In the genomic region with DNA sequence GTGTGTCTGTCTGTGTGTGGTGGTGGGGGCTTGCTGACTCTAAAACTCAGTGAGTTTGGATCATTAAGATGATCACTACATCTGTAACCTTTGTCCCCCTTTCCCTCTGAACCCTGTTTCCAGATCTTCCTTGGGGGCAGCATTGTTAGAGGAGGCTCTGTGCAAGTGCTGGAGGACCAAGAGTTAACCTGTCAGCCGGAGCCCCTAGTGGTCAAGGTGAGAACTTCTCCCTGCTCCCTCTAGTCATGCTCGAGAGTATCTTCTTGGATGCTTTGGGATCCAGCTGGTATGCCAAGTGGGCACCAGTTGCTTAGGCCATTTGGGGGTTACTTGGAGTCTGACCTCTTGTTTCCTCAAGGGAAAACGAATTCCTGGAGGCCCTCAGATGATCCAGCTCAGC, we compare ENCODE assay signal across 10 mouse cellular contexts. TPM values are rescaled to one million over a fixed set of nuclear protein-coding genes. Genes with fewer than 3 reads are reported as not detected.
DNase-seq lines count a peak whose midpoint lies in the region; ATAC-seq and TF ChIP-seq lines count a peak whose summit lies in the region.
"Not testable (repeated sequence)": the region's sequence is repeated elsewhere in the genome, so short reads cannot be mapped to it uniquely, and the experiment has no call there.
"Had no signal": no experiment of that assay in that cellular context is flagged by ENCODE, and none has a peak within 500 bp of the region (broad histone marks: within the 10 kb centered on the region; RNA-seq: fewer than 3 reads in every experiment).

No protein-coding gene starts in this region.

- not testable (repeated sequence) for H3K9ac ChIP-seq in hindbrain, embryonic 11.5 days (ENCODE audit: low read depth, low read length); liver, embryonic 15.5 days; stomach, postnatal 0 days (ENCODE audit: low read length)

- H3K4me2 ChIP-seq in hindbrain, embryonic 11.5 days (replicated peaks; ENCODE audit: low read depth, low read length); liver, embryonic 15.5 days; stomach, postnatal 0 days (replicated peaks; ENCODE audit: low read depth): not testable (repeated sequence)

- not testable (repeated sequence) for H3K4me3 ChIP-seq in hindbrain, embryonic 11.5 days (ENCODE audit: low read depth, low read length); liver, embryonic 15.5 days (replicated peaks); stomach, postnatal 0 days (ENCODE audit: low read depth, low read length)

- DNase-seq in CD4-positive, CD25-positive, alpha-beta regulatory T cell, adult 2 months (ENCODE audit: low read depth, low spot score): peak; percentile 1
- DNase-seq in adrenal gland, postnatal 36 days: peak; percentile 32 to 35
- DNase-seq in hindbrain, embryonic 11.5 days (ENCODE audit: low spot score): peak; percentile 2
- peak; percentile 56 to 73 for DNase-seq in kidney, postnatal 25 days
- not testable (repeated sequence) for DNase-seq in stomach, postnatal 0 days (ENCODE audit: low spot score)

- H3K27me3 ChIP-seq in hindbrain, embryonic 11.5 days (ENCODE audit: control insufficient read depth, insufficient read depth, low read length); liver, embryonic 15.5 days; stomach, postnatal 0 days (ENCODE audit: control insufficient read depth, insufficient read depth, low read length): not testable (repeated sequence)

- not testable (repeated sequence) for H3K9me3 ChIP-seq in hindbrain, embryonic 11.5 days (ENCODE audit: control insufficient read depth, low read length); liver, embryonic 15.5 days (replicated peaks); stomach, postnatal 0 days (ENCODE audit: control insufficient read depth, low read length)

- not testable (repeated sequence) for H3K27ac ChIP-seq in hindbrain, embryonic 11.5 days (ENCODE audit: low read depth, low read length); stomach, postnatal 0 days (replicated peaks)
- peak overlapping the region; percentile 92 for H3K27ac ChIP-seq in liver, embryonic 15.5 days (replicated peaks)

- TF ChIP-seq EP300 in stomach, postnatal 0 days (optimal IDR thresholded peaks at IDR 0.05): not testable (repeated sequence)

- TF ChIP-seq CTCF in stomach, postnatal 0 days (IDR thresholded peaks at IDR 0.05; ENCODE audit: low read depth): peak; percentile 64

- WGBS in hindbrain, embryonic 11.5 days: 27% methylated on average over 3 of the region's 3 CpGs
- 10% methylated on average over 3 of the region's 3 CpGs for WGBS in liver, embryonic 15.5 days (ENCODE audit: insufficient replicate concordance)
- 22% methylated on average over 3 of the region's 3 CpGs for WGBS in stomach, postnatal 0 days

- peak; percentile 78 for ATAC-seq in erythroblast, adult 5-6 weeks (replicated peaks; ENCODE audit: low FRiP score, poor library complexity, severe bottlenecking)
- ATAC-seq in hindbrain, embryonic 11.5 days (ENCODE audit: low FRiP score): not testable (repeated sequence)
- ATAC-seq in liver, embryonic 15.5 days (ENCODE audit: insufficient read depth): peak; percentile 26; the same call in 1 of the 2 replicates
- peak; percentile 64 for ATAC-seq in megakaryocyte-erythroid progenitor cell, adult 5-6 weeks (replicated peaks; ENCODE audit: low FRiP score, low TSS enrichment, poor library complexity, severe bottlenecking)
- peak; percentile 65 for ATAC-seq in stomach, postnatal 0 days (ENCODE audit: low FRiP score, low TSS enrichment)

- not testable (repeated sequence) for H3K36me3 ChIP-seq in hindbrain, embryonic 11.5 days (ENCODE audit: control insufficient read depth, insufficient read depth, low read length); liver, embryonic 15.5 days (replicated peaks); stomach, postnatal 0 days (ENCODE audit: control insufficient read depth, insufficient read depth, low read length)

- H3K4me1 ChIP-seq in hindbrain, embryonic 11.5 days (replicated peaks; ENCODE audit: control insufficient read depth, insufficient read depth, low read length); stomach, postnatal 0 days (replicated peaks; ENCODE audit: control insufficient read depth, insufficient read depth): not testable (repeated sequence)
- H3K4me1 ChIP-seq in liver, embryonic 15.5 days (replicated peaks): peaks cover 16% of the 10 kb centered on the region

RNA-seq across cellular contexts. Expression of a gene that starts 10.0 kb away (rescaled TPM):
- total RNA-seq in adrenal gland, postnatal 36 days (2021): 1 to 10 TPM; 5.4 to 9.6 TPM
- total RNA-seq in erythroblast, adult 5-6 weeks (2015; ENCODE audit: low replicate concordance): not detected in 2 replicates
- total RNA-seq in erythroblast, adult 5-6 weeks (2017; ENCODE audit: low replicate concordance): 0.43 and 4.3 TPM in 2 replicates
- polyA plus RNA-seq in hindbrain, embryonic 11.5 days (2014; fragmentation: Nextera tagmentation; extraction: Ambion mirVana): not detected in 2 replicates
- polyA plus RNA-seq in liver, embryonic 15.5 days (2015; fragmentation: Nextera tagmentation; extraction: Ambion mirVana): 69.0 and 92.7 TPM in 2 replicates
- 0.74 and 7.0 TPM in 2 replicates for total RNA-seq in megakaryocyte-erythroid progenitor cell, adult 5-6 weeks (2014; fragmentation: Nextera tagmentation)
- 1.1 TPM in 1 of 2 replicates, not detected in the other for total RNA-seq in megakaryocyte-erythroid progenitor cell, adult 5-6 weeks (2017)
- 37.3 and 42.0 TPM in 2 replicates for polyA plus RNA-seq in stomach, postnatal 0 days (2015; fragmentation: Nextera tagmentation; extraction: Ambion mirVana)
- polyA plus RNA-seq: inflammation-experienced regulatory T-cells, adult 6 months; thymus, postnatal 0 days had no signal

RNA-seq across cellular contexts. Expression of a gene that starts 44.7 kb away (rescaled TPM):
- 10 to 100 TPM; 10.5 to 11.6 TPM for total RNA-seq in adrenal gland, postnatal 36 days (2021)
- total RNA-seq in erythroblast, adult 5-6 weeks (2015; ENCODE audit: low replicate concordance): 0.77 and 2.5 TPM in 2 replicates
- total RNA-seq in erythroblast, adult 5-6 weeks (2017; ENCODE audit: low replicate concordance): 4.5 and 10.5 TPM in 2 replicates
- polyA plus RNA-seq in hindbrain, embryonic 11.5 days (2014; fragmentation: Nextera tagmentation; extraction: Ambion mirVana): 3.9 and 4.5 TPM in 2 replicates
- 10.9 and 12.6 TPM in 2 replicates for polyA plus RNA-seq in liver, embryonic 15.5 days (2015; fragmentation: Nextera tagmentation; extraction: Ambion mirVana)
- total RNA-seq in megakaryocyte-erythroid progenitor cell, adult 5-6 weeks (2014; fragmentation: Nextera tagmentation): 6.6 and 6.7 TPM in 2 replicates
- total RNA-seq in megakaryocyte-erythroid progenitor cell, adult 5-6 weeks (2017): 7.4 and 10.4 TPM in 2 replicates
- 39.7 and 43.4 TPM in 2 replicates for polyA plus RNA-seq in stomach, postnatal 0 days (2015; fragmentation: Nextera tagmentation; extraction: Ambion mirVana)
